Mouse (Mus musculus) central nervous system, embryonic 11.5 days (tissue): Measurements from ENCODE around the gene Gja8. TPM values are rescaled to one million over a fixed set of nuclear protein-coding genes. Genes with fewer than 3 reads are reported as not detected.

Experiments used
- polyA plus RNA-seq: library from polyadenylated mRNA; depleted of rRNA; stranded (reverse); fragments of >200 nt; gene quantifications from 2 replicates; pipeline ENCODE4 v1.2.3, GENCODE M21; 2012; rRNA removed

Gja8 gene
- 0.11 and 0.12 TPM in 2 replicates for polyA plus RNA-seq

DNA sequence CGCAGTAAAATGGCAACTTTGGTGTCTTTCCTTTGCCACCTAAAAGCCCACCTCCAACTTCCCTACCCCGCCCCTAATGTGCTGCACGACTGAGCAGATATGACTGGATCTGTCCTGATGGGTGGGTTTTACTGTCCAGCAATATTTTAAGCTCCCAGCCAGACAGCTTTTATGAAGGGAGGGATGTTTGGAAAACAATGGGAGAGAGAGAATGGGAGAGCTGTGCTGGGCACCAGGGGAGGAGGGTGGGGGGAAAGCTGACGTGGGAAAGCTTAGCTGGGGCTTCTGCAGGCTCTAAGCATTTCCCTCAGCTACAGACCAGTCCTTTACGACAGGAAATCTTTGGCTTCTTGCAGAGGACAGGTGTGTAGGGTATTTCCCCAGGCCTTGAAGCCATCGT, at the start of gene Gja8:
Gene Gja8, minus strand, starts transcription at position 101 of the 400 bp plus-strand sequence.

DNA sequence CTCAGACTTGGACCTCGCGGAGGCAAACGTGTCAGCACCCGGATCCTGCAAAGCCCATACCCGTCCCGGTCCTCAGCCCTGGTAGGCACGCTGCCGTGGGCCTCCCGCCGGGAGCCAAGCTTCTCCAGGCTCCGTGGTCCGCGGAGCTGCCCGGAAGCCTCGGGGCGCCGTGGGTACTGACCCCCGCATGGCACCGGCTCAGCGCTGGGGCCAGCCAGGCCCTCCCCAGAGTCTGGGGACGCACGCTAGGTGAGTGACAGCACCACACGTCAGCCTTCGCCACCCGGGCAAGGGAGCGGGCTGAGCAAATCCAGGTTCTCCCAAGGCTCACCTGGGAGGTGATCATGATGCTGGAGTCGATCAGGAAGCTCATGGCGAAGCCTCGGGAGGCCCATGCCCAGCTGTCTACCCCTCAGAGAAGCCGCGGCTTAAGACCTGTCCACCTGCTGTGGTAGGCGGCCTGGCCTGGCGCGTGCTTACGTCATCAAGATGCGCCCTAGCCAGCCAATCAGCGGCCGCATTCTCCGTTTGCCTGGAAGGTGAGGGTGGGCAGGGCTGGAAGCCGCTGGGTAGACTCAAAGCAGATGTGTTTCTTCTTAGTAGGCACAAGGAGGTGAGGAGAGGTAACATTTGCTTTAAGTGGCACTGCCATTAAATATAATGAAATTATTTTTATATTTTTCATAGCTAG, 20.8 kb downstream of the Gja8 start, which contains the start of gene Gpr89:
Gene Gpr89, minus strand, starts transcription at position 496 of the 691 bp plus-strand sequence.

DNA sequence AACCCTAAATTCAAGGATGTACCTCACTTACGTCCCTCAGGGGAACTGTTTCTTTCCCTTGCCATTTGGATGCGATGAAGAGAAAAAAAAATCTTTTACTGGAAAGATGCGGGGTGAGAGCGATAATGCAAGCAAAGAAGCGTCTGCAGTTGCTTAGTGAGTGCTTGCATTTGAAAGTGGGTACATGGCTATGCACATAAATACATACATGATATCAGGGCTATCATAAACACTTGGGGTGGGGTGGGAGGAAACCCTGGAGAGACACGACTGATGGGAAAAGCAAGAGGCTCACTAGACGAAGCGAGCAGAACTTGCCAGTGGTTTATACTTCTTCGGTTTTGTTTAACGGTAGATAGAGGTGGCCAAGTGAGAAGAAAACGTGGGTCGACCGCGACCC, 21.4 kb downstream of the Gja8 start, which contains the start of gene Gja5:
Gene Gja5, plus strand, starts transcription at position 301 of the 400 bp plus-strand sequence.

Other genes with a start within 250 kb of the Gja8 start
- gene Pias3, start 229.6 kb downstream of the Gja8 start, polyA plus RNA-seq: 43.0 and 57.1 TPM in 2 replicates
- 7.9 and 10.1 TPM in 2 replicates for gene Nudt17, start 217.5 kb downstream of the Gja8 start, polyA plus RNA-seq
- gene Polr3c, start 198.4 kb downstream of the Gja8 start, polyA plus RNA-seq: 49.4 and 49.7 TPM in 2 replicates
- gene Rnf115, start 198.4 kb downstream of the Gja8 start, polyA plus RNA-seq: 24.5 and 40.5 TPM in 2 replicates
- gene Pdzk1, start 96.7 kb downstream of the Gja8 start, polyA plus RNA-seq: 0.42 and 1.2 TPM in 2 replicates
- not detected in 2 replicates for gene Cd160, start 96.7 kb downstream of the Gja8 start, polyA plus RNA-seq
- 5.1 and 12.3 TPM in 2 replicates for gene Gja5, start 21.3 kb downstream of the Gja8 start, polyA plus RNA-seq
- 7.6 and 15.6 TPM in 2 replicates for gene Gpr89, start 20.7 kb downstream of the Gja8 start, polyA plus RNA-seq
- gene Acp6, start 232.8 kb upstream of the Gja8 start, polyA plus RNA-seq: 27.6 and 28.2 TPM in 2 replicates